Mouse (Mus musculus): ENCODE results near the gene Mllt1.
"Not testable (repeated sequence)": the region's sequence is repeated elsewhere in the genome, so short reads cannot be mapped to it uniquely, and the experiment has no call there.

The Mllt1 gene

DNA sequence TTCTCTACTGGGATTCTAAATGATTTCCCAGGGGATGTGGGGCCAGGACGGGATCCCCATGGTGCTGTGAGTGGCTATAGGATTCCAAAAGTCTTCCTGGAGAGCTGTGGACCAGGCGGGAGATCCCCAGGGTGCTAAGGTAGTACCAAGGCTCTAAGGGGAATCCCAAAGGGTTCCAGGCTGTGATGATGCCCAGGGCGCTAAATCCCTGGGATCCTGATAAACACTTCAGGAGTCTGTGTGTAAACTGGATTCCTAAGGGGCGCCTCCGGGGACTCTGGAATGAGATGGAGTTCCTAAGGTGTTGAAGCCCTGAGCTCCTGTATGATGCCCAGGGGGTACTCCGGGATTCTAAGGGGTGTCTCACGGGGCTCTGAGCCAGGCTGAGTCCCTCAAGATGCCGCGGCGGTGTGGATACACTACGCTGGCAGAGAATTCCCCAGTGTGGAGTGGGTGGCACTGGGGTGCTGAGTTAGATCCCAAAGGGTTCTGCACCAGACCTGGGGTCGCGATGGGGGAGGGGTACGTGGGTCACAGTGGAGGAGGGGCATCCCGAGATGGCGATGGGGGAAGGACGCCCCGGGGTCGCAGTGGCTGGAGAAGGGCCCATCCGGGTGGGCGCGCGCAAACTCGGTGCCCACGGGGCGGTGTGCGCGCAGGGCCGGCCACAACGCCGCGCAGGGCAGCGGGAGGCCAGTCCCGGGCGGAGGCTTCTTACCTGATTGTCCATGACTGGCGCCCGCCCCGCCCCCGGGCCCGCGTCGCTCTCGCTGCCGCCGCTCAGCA lies 477 bp downstream of the Mllt1 start:
- no peak for DNase-seq (ENCODE audit: low spot score)

DNA sequence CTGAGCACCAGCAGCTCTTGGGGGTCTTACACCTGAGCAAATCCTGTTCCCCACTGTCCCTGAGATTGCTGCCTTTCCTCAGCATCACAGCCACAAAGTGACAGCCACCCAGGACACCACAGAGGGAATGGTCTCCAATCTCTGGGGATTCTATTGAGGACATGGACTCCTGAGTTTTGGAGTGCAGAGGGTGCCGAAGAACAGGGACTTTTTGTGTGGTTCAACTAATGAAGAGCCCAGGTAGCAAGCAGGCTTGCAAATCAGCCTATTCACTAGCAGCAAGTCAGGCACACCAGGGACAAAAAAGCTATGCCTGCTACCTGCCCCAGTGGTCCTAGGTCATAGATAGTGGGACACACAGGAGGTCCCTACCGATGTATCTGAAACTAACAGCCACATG lies 1.8 kb downstream of the Mllt1 start:
- no peak for DNase-seq (ENCODE audit: low spot score)

DNA sequence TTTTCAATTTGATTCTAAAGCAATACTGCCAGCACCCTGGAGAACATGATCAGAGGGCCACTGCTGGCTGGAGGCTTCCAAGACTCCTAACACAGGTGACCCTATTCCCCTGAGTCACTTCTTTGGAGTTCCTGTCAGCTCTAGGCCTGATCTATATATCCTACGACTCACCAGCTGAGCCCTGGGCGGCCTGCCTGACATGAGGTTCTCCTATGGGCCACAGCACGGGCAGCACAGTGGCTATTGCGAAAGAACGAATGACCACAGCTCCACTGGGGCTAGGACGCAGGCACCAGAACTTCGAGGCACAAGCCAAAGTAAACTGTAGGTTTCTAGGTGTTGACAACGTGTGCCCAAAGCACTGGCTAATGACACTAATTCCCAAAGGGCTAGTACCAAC lies 5.2 kb downstream of the Mllt1 start:
- DNase-seq (ENCODE audit: low spot score), result no peak

DNA sequence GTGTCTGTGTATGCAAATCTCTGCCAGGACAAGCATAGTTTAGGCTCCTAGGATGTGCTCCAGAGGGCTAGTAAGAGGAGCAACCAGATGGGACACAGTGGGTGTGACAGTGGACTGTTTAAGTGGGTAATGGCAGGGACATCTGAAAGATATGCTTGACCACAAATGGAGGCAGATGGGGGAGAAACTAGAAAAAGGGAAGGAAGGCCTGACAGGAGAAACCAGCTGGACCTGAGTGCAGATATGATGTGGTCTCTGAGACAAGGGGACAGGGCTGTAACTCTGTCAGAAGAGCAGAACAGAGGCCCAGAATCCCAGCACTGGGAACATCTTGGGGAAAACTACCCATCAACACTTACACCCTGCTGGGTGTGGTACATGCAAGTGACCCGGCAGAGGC lies 5.7 kb downstream of the Mllt1 start:
- DNase-seq (ENCODE audit: low spot score), result no peak

DNA sequence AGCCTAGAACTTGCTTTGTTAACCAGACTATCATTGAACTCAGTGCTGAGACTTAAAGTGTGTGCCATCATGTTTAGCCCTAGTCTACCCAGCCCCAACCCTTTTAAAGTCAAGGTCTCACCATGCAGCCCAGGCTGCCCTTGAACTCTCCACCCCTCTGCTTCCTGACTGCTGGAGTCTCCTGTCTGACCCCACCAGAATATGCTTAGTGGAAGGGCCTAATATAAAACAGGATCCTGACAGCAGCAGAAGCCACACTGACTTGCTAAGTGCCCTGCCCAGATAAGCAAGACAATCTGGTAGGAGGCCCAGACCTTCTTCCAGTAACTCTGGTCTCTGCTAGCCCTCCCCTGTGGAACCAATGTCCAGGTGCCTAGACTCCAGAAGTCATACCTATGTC lies 6.1 kb downstream of the Mllt1 start:
- no peak for DNase-seq (ENCODE audit: low spot score)

DNA sequence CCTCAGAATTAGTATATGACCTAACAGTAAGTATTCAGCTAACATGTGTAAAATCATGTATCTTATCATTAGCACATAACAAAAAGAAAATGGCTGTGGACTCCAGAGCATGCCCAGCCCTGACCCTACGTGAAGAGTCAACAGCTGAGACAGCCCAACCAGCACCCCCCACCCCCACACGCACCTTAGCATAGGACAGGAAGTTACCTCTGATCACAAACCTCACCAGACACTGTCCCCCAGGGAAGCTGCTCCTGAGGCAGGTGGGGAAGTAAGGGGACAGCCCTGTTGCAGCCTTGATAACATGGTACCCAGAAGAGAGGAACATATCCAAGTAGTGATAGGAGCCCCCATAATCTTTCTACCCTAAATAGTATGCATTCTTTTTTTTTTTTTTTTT lies 9.2 kb downstream of the Mllt1 start:
- DNase-seq (ENCODE audit: low spot score), result no peak

DNA sequence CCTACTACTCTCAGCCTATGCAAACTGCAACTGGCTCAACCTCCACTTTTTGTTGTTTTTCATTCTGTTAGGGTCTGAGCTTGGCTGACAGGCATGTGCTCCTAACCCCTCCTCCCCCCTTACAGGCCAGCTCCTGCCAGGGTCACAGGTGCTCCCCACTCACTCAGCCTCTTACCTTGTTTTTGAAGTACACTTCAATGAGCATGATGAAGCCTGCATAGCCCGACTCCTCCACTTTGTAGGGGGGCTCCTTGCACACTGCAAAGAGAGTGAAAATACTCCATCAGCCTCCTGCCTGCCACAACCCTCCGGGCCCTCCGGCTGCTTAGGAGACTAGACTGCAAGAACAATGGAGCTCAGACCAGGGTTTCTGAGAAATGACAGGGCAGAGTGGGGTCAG lies 15.5 kb downstream of the Mllt1 start:
- DNase-seq (ENCODE audit: low spot score), result no peak

DNA sequence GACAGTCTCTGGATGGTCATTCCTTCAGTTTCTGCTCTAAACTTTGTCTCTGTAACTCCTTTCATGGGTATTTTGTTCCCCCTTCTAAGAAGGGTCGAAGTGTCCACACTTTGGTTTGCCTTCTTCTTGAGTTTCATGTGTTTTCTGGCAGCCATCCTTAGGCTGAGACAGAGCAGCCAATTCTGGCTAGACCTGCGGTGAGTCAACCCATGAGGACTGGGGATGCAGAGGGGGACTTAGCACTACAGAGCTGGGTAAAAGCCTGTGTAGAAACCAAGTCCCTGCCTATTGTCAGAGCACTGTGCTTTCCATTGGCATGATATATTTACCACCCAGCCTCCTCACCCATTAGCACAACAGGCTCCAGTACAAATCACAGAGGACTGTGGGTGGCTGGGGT lies 18.0 kb downstream of the Mllt1 start:
- no peak for DNase-seq (ENCODE audit: low spot score)

DNA sequence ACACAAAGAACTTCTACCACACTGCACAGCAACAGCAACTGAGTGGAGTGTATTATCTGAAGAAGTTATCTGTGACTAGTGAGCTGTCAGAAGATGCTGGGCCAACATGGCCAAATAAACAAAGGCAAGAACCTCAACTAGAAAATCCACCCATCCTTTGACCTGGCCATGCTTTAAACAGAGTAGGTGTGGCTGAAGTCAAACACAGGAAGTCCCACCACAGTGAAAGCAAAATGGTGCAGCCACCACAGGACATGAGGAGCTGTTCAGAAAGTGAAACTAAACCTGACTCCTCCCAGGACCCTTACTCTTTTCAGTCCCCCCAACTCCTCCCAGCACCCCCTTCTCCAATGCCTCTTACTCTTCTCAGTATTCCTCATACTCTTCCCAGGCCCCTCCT lies 21.8 kb downstream of the Mllt1 start:
- DNase-seq (ENCODE audit: low spot score), result no peak

DNA sequence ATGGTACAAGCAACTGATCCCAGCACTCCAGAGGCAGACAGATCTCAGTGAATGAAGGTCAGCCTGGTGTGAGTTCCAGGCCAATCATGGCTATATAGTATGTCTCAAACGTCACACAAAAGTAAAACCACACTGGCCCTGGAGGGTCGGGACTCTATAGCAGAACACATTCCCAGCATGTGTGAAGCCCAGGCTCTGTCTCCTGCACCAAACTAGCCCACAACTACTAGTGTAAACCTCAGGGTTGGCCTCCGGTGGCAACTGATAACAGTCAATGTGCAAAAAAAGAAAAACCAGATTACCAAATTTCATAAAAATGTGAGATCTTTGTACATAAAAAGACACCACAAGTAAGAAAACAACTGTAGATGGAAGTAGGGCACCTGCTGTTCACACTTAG lies 22.2 kb downstream of the Mllt1 start:
- no peak for DNase-seq (ENCODE audit: low spot score)

DNA sequence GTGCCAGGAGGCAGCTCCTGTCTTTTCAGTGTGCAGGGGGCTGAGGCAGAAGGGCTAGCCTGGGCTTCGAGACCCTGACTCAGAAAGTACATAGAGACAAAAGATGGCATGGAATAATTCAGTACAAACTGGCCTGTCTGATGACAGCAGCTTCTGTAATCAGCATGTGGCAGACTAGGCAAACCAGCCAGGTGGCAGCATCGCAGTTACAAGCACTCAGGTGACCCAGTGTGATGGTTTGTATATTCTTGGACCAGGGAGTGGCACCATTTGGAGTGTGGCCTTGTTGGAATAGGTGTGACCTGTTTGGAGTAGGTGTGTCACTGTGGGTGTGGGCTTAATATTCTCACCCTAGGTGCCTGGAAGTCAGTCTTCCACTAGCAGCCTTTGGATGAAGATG lies 25.5 kb downstream of the Mllt1 start:
- DNase-seq (ENCODE audit: low spot score), result not testable (repeated sequence)

DNA sequence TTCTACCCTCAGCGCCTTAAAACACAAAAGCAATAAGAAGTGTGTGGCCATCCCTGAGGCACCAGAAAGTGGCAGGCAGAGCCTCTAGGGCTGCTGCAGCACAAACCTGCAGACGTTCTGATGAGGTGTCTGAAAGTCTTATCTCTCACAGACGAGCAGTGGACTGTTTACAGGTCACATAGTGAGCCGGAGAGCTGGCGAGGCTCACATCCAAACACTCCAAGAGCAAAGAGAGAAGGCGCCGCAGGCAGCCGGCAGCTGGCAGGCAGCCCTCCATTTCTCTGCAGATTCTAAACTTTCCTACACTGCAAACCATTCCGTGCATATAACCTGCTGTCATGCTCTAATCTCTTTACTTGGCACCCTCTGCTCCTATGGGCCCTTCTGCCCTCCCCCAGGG lies 27.3 kb downstream of the Mllt1 start:
- DNase-seq (ENCODE audit: low spot score), result no peak

DNA sequence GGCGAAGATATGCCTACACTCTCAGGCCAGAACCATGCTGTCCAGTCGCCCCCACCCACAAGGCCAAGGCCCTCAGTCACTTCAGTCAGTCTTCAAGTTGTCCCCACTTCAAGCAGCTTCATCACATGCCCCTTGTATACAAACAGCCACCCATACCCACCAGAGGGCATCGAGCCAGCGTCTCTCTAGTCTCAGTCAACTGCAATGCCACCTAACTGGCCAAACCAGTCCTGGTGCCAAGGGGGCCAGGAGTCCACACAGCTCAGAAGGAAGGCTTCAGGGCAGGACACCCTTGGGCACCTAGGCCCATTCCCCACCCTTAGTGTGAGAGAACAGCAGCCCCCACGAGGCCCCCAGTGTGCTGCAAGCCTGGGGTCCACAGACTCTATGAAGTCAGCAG lies 28.1 kb downstream of the Mllt1 start:
- no peak for DNase-seq (ENCODE audit: low spot score)

DNA sequence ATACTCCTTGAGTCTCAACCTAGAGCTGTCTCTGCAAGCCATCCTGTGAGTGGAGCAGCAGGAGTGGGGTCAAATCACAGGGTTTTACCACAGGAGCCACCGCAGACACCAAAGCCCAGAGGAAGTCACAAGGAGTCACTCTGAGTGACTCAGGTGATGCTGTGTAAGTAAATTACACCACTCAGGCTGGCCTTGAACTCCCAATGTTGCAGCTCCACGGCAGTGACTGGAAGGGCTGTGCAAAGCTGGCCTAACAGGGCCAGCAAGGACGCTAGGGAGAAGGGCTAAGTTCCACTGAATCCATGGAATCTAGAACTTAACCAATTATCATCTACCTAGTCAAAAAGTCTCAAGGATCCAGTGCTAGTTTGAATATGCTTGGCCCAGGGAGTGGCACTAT lies 29.0 kb downstream of the Mllt1 start:
- DNase-seq (ENCODE audit: low spot score), result no peak

DNA sequence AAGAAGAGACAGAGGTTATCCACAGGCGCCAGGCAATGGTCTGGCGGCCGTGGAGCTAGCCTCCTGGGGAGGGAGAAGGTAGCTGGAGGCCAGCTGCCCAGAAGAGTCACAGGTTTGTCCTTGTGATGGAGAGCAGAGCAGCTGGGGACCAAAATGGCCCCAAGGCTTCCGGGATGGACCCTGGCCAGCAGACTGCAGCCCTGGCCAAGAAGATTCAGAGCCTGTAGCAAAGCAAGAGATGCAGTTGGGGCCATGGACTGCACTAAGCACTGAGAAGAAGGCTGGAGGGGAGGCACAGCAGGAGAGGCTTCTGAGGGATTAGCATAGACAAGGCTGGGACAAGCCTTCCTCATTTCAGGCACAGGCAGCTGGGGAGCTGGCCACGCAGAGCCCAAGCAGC lies 32.5 kb downstream of the Mllt1 start:
- DNase-seq (ENCODE audit: low spot score), result no peak

DNA sequence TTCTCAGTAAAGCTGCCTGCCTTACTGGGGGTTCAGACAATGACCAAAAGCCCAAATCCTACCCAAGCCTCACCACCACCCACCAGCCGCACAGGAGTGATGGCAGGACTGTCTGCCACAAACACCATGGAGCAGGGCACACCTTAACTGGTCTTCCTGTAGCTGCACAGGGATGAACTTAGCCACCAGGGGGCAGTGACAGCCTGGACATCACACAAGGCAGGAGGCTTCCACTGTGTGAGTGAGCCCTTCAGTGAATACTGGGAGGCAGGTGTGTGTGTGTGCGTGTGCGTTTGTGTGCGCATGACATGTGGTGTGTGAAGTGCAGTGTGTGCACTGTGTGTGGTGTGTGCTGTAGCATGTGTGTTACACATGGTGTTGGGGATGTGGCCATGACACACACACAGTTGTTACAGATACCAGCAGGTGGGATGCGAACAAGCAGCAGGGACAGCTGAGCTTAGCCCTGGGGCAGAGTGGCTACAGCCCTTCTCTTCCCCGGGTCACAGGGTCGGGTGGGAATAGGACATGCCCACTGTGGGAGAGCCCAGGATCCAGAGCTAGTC lies 37.5 kb downstream of the Mllt1 start:
- peak; percentile 72 for DNase-seq (ENCODE audit: low spot score)

DNA sequence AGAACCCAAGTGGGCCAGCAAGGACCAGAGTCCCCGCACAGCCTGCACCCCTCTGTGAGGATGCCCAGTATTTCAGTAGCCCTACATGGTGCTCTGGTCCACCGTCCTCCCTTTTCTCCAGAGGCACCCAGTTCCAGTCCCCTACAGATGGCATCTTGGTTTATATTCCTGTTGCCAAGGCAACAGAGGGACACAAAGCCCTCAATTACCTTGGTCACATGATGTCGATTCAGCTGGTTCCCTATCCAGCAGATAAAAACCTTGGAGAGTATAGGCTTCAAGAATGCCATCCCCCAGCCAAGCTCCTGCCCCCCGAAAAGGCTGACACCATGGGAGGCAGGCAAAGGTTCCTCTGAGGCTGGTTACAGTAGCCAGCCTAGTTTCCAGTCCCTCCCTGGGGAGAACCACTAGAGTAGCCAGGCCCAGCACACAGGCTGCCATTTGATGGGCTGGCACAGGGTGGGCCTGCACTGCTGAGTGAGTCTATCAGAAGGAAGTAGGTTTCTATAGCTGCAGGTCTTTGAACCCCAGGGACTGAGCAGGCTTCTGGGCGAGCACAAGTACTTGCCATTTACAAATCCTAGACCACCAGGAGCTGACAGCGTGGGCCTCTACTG lies 38.6 kb downstream of the Mllt1 start:
- peak; percentile 25 for DNase-seq (ENCODE audit: low spot score)

DNA sequence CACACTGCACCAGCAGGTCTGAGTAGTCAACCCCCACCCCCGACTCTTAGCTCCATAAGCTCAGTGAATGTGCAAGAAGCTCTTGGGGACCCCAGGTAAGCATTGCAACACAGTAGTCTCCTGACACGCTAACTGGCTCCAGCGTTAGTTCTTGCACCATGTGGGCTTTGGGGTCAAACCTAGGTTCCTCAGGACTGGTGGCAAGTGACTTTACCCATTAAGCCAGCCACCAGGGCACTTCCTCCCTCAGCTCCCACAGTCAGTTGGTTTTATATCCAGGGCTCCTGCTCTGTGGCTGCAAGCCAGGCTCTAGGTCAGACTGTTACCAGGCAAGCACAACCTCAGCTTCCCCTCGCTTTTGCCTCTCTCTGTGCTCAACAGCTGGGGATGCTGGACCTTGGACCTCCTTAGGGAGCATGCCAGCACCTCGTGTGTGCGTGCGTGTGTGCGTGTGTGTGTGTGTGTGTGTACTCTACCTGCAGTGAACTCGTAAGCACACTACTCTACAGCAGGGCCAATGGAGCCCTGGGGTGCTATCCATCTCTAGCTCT lies 39.8 kb downstream of the Mllt1 start:
- no peak for DNase-seq (ENCODE audit: low spot score)

DNA sequence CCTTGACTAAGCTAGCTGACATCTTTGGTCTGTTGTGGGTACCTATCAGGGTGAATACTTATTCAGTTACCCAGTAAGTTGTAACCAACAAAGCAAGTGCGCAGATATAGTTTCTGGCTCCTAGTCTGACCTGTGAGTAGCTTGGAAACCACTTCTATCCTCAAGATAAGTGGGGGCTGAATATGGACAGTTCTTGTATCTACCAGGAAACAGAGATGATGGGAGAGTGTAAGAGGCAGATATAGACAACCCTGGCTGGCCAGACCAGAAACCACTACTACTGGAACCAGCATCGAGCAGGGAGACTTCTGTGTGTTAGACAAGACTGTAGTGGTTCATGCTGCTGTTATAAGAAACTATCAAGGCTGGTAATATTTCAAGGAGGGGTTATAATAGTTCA lies 45.2 kb downstream of the Mllt1 start:
- DNase-seq (ENCODE audit: low spot score), result no peak

DNA sequence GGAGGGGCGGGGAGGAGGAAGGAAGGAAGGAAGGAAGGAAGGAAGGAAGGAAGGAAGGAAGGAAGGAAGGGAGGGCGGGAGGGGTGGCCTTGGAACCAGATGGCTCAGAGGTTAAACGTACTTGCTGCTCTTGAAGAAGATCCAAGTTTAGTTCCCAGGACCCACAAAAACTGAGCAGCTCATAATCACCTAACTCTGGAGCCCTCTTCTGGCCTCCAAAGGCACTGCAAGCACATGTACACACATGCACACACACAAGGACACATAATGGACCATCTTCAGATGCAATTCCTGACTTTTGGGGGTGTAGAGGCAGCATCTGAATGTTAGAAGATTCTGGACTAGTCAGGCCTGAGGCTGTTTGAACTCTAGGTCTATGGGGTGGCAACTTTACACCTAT lies 47.2 kb downstream of the Mllt1 start:
- DNase-seq (ENCODE audit: low spot score), result no peak

DNA sequence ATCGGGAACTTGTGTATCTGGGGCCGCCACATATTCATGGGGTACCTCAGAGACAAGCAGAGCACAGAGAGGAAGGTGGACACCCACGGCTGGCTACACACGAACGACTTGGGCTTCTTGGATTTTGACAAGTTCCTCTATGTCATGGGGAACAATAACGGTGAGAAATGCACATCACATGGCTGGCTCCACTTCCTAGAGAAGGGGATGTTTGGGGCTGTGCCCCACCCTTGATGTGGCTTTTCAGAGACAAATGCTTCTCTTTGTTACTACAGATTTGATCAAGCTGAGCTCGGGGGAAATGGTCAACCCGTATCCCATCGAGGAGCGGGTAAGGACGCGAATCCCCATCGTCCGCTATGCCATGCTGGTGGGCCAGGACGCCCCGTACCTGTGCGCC lies 50.4 kb downstream of the Mllt1 start:
- no peak for DNase-seq (ENCODE audit: low spot score)

DNA sequence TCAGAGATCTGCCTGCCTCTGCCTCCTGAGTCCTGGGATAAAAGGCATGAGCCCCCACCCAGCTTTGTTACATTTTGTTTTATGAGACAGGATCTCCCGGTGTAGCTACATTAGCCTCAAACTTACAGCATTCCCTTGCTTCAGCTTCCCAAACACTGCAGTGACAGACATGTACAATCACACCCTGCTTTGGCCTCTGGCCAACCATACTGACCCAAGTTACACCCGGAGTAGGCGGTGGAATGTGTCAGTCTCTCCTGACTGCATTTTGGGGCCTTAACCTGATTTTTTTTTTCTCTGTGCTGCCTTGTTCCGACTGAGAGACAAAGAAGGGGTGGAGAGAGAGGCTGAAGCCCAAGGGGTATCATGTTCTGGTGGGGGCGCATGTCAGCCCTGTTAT lies 50.9 kb downstream of the Mllt1 start:
- DNase-seq (ENCODE audit: low spot score), result no peak

DNA sequence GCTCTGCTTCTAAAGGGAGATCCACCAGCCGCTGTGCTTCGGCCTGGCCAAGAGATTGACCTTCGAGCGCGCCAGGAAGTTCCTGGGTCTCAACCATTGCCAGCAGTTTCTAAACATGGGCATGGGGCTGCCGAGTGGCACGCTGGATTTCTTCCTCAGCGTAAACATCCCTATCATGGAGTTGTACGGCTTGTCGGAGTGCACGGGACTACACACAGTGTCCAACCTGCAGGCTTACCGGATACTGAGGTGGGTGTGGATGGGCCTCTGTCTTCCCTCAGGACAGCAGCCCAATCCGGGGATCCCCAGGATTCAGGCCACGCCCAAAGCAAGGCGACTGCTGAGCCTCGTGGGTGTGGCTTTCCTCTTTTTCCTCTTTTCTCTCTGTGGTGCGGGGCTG lies 51.6 kb downstream of the Mllt1 start:
- DNase-seq (ENCODE audit: low spot score), result no peak

DNA sequence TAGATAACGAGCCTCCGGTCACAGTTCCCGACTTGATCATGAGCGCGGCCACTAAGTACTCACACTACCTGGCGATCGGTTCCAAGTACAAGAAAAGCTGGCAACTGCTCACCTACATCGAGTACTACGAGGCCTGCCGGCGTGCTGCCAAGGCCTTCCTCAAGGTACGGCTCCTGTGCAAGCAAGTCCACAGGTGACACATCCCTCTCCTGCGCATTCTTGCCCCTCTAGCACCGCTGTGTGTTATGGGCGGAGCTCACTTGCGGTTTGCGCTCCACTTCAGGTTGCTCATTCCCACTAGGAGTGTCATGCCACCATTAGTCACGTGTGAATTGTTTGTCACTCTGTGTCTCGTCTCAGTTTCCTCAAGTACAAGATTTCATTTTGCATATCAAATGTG lies 57.8 kb downstream of the Mllt1 start:
- DNase-seq (ENCODE audit: low spot score), result no peak

Data from layer of hippocampus, adult 9-10 months (tissue).